Mouse (Mus musculus) MEL (cell line): ENCODE results near the gene Milr1. TPM values are rescaled to one million over a fixed set of nuclear protein-coding genes. Genes with fewer than 3 reads are reported as not detected.

Source experiments
- DNase-seq: peaks from one replicate; pipeline ENCODE4 v3.0.0; 2011; ENCODE audit warnings: low read depth, low spot score
- H3K27ac ChIP-seq: 2 replicates; pipeline ENCODE4 v1.5.1; 2012; ENCODE audit warnings: low read depth, mild to moderate bottlenecking, control low read depth, low read length, moderate library complexity; ENCODE audit not compliant: control insufficient read depth
- H3K27me3 ChIP-seq, 2 experiments: fragments of 150-350 bp in 1 of 2; sonication (generic) in 1 of 2; 2 replicates each; pipeline ENCODE4 v1.6.1; 2012; ENCODE audit warnings: low read length in 2 of 2, mild to moderate bottlenecking in 2 of 2, improper control_type of control experiment in 1 of 2, moderate library complexity in 1 of 2; ENCODE audit not compliant: insufficient read depth in 2 of 2, control insufficient read depth in 1 of 2
- H3K36me3 ChIP-seq, 2 experiments: 2 replicates each; pipeline ENCODE4 v1.6.1; 2012 to 2014; ENCODE audit warnings: low read length in 2 of 2, improper control_type of control experiment in 1 of 2, inconsistent platforms in 1 of 2, mild to moderate bottlenecking in 1 of 2; ENCODE audit not compliant: insufficient read depth in 2 of 2, control insufficient read depth in 1 of 2
- H3K4me1 ChIP-seq, 2 experiments: fragments of 150-350 bp in 1 of 2; sonication (generic) in 1 of 2; 2 replicates each; pipeline ENCODE4 v1.6.1; 2012; ENCODE audit warnings: low read length in 2 of 2, improper control_type of control experiment in 1 of 2, mild to moderate bottlenecking in 1 of 2; ENCODE audit not compliant: insufficient read depth in 2 of 2, control insufficient read depth in 1 of 2
- H3K4me3 ChIP-seq, 2 experiments: fragments of 150-350 bp in 1 of 2; sonication (generic) in 1 of 2; 2 replicates each; pipeline ENCODE4 v1.5.1; 2012; ENCODE audit warnings: low read depth in 2 of 2, low read length in 2 of 2, mild to moderate bottlenecking in 2 of 2, moderate library complexity in 2 of 2, control low read depth in 1 of 2, improper control_type of control experiment in 1 of 2; ENCODE audit not compliant: control insufficient read depth in 1 of 2, insufficient read depth in 1 of 2
- H3K79me2 ChIP-seq: 2 replicates; pipeline ENCODE4 v1.6.1; 2012; ENCODE audit warnings: mild to moderate bottlenecking, low read length, moderate library complexity; ENCODE audit not compliant: control insufficient read depth, poor library complexity, insufficient read depth
- H3K9ac ChIP-seq: 2 replicates; pipeline ENCODE4 v1.6.1; 2012; ENCODE audit warnings: low read depth, mild to moderate bottlenecking, control low read depth, low read length, moderate library complexity; ENCODE audit not compliant: control insufficient read depth, poor library complexity, severe bottlenecking
- H3K9me3 ChIP-seq: fragments of 150-350 bp; sonication (generic); replicated peaks from 2 replicates; pipeline ENCODE4 v1.6.1; 2012; ENCODE audit warnings: mild to moderate bottlenecking, low read length, improper control_type of control experiment, moderate library complexity; ENCODE audit not compliant: insufficient read depth
- BHLHE40 ChIP-seq: IDR thresholded peaks from 2 replicates; pipeline ENCODE4 v1.6.1; 2012; ENCODE audit warnings: low read depth, mild to moderate bottlenecking, inconsistent platforms, low read length, improper control_type of control experiment, borderline replicate concordance
- CHD1 ChIP-seq: IDR thresholded peaks from 2 replicates; pipeline ENCODE4 v1.6.1; 2012; ENCODE audit warnings: low read depth, mild to moderate bottlenecking, inconsistent platforms, low read length, improper control_type of control experiment
- CHD2 ChIP-seq: IDR thresholded peaks from 2 replicates; pipeline ENCODE4 v1.6.1; 2011; ENCODE audit warnings: low read length, improper control_type of control experiment
- CTCF ChIP-seq, 3 experiments: IDR thresholded peaks in 2 of 3; conservative IDR thresholded peaks in 1 of 3; 2 replicates each; pipeline ENCODE4 v1.5.1; 2011 to 2012; ENCODE audit warnings: low read length in 3 of 3, low read depth in 2 of 3, mild to moderate bottlenecking in 2 of 3, improper control_type of control experiment in 1 of 3, inconsistent platforms in 1 of 3, mixed read lengths in 1 of 3, moderate library complexity in 1 of 3; ENCODE audit not compliant: control insufficient read depth in 1 of 3, insufficient read depth in 1 of 3, poor library complexity in 1 of 3, severe bottlenecking in 1 of 3
- E2F4 ChIP-seq: IDR thresholded peaks from 2 replicates; pipeline ENCODE4 v1.6.1; 2011; ENCODE audit warnings: low read depth, low read length, improper control_type of control experiment, borderline replicate concordance
- ELF1 ChIP-seq: IDR thresholded peaks from 2 replicates; pipeline ENCODE4 v1.6.1; 2014; ENCODE audit warnings: low read depth, mild to moderate bottlenecking, inconsistent platforms, low read length, improper control_type of control experiment, moderate library complexity
- EP300 ChIP-seq, 2 experiments: IDR thresholded peaks; 2 replicates each; pipeline ENCODE4 v1.6.1; 2011; ENCODE audit warnings: improper control_type of control experiment in 2 of 2, low read length in 2 of 2, low read depth in 1 of 2, mild to moderate bottlenecking in 1 of 2
- ETS1 ChIP-seq: IDR thresholded peaks from 2 replicates; pipeline ENCODE4 v1.6.1; 2012; ENCODE audit warnings: low read depth, mild to moderate bottlenecking, inconsistent platforms, low read length, improper control_type of control experiment, moderate library complexity
- GABPA ChIP-seq: IDR thresholded peaks from 2 replicates; pipeline ENCODE4 v1.6.1; 2012; ENCODE audit warnings: low read depth, mild to moderate bottlenecking, inconsistent platforms, low read length, improper control_type of control experiment, moderate library complexity
- GATA1 ChIP-seq: IDR thresholded peaks from 2 replicates; pipeline ENCODE4 v1.6.1; 2011; ENCODE audit warnings: low read depth, low read length, improper control_type of control experiment
- HCFC1 ChIP-seq: IDR thresholded peaks from 2 replicates; pipeline ENCODE4 v1.6.1; 2012; ENCODE audit warnings: low read depth, mild to moderate bottlenecking, inconsistent platforms, low read length, improper control_type of control experiment, moderate library complexity
- JUND ChIP-seq: IDR thresholded peaks from 2 replicates; pipeline ENCODE4 v1.6.1; 2011; ENCODE audit warnings: low read depth, mild to moderate bottlenecking, improper control_type of control experiment, low read length
- KAT2A ChIP-seq: conservative IDR thresholded peaks from 2 replicates; pipeline ENCODE4 v1.6.1; 2012; ENCODE audit warnings: low read depth, low read length, improper control_type of control experiment, inconsistent platforms
- MAFK ChIP-seq: IDR thresholded peaks from 2 replicates; pipeline ENCODE4 v1.6.1; 2011; ENCODE audit warnings: low read depth, mild to moderate bottlenecking, low read length, improper control_type of control experiment, borderline replicate concordance
- MAX ChIP-seq: IDR thresholded peaks from 2 replicates; pipeline ENCODE4 v1.6.1; 2011; ENCODE audit warnings: low read length, improper control_type of control experiment
- MAZ ChIP-seq: IDR thresholded peaks from 2 replicates; pipeline ENCODE4 v1.6.1; 2012; ENCODE audit warnings: low read depth, mild to moderate bottlenecking, inconsistent platforms, low read length, improper control_type of control experiment
- MEF2A ChIP-seq: IDR thresholded peaks from 2 replicates; pipeline ENCODE4 v1.6.1; 2014; ENCODE audit warnings: low read depth, mild to moderate bottlenecking, inconsistent platforms, low read length, improper control_type of control experiment; ENCODE audit not compliant: poor library complexity, insufficient replicate concordance, severe bottlenecking; ENCODE audit errors: extremely low read depth
- MXI1 ChIP-seq: IDR thresholded peaks from 2 replicates; pipeline ENCODE4 v1.6.1; 2011; ENCODE audit warnings: mild to moderate bottlenecking, low read depth, low read length, improper control_type of control experiment
- MYB ChIP-seq: IDR thresholded peaks from 2 replicates; pipeline ENCODE4 v1.6.1; 2011; ENCODE audit warnings: mild to moderate bottlenecking, low read depth, low read length, improper control_type of control experiment
- MYC ChIP-seq: IDR thresholded peaks from 2 replicates; pipeline ENCODE4 v1.6.1; 2011; ENCODE audit warnings: low read depth, mild to moderate bottlenecking, low read length, improper control_type of control experiment, moderate library complexity
- NELFE ChIP-seq: IDR thresholded peaks from 2 replicates; pipeline ENCODE4 v1.6.1; 2011; ENCODE audit warnings: low read depth, low read length, improper control_type of control experiment
- NRF1 ChIP-seq: IDR thresholded peaks from 2 replicates; pipeline ENCODE4 v1.6.1; 2014; ENCODE audit warnings: low read depth, mild to moderate bottlenecking, inconsistent platforms, low read length, improper control_type of control experiment, moderate library complexity; ENCODE audit not compliant: poor library complexity, insufficient read depth, severe bottlenecking
- POLR2A ChIP-seq, 2 experiments: IDR thresholded peaks; 2 replicates each; pipeline ENCODE4 v1.6.1; 2011 to 2012; ENCODE audit warnings: low read length in 2 of 2, mild to moderate bottlenecking in 2 of 2, control low read depth in 1 of 2, improper control_type of control experiment in 1 of 2, low read depth in 1 of 2, moderate library complexity in 1 of 2; ENCODE audit not compliant: control insufficient read depth in 1 of 2, insufficient read depth in 1 of 2, poor library complexity in 1 of 2
- POLR2AphosphoS2 ChIP-seq: IDR thresholded peaks from 2 replicates; pipeline ENCODE4 v1.6.1; 2011; ENCODE audit warnings: low read length, improper control_type of control experiment
- POLR2AphosphoS5 ChIP-seq: IDR thresholded peaks from 2 replicates; pipeline ENCODE4 v1.6.1; 2012; ENCODE audit warnings: low read depth, borderline replicate concordance, mild to moderate bottlenecking, inconsistent platforms, low read length, moderate library complexity, mixed read lengths
- RAD21 ChIP-seq: IDR thresholded peaks from 2 replicates; pipeline ENCODE4 v1.6.1; 2011; ENCODE audit warnings: mild to moderate bottlenecking, low read depth, low read length, improper control_type of control experiment
- RCOR1 ChIP-seq: IDR thresholded peaks from 2 replicates; pipeline ENCODE4 v1.6.1; 2012; ENCODE audit warnings: low read depth, mild to moderate bottlenecking, inconsistent platforms, low read length, improper control_type of control experiment
- SIN3A ChIP-seq: IDR thresholded peaks from 2 replicates; pipeline ENCODE4 v1.6.1; 2012; ENCODE audit warnings: low read length, improper control_type of control experiment, inconsistent platforms
- SMC3 ChIP-seq: IDR thresholded peaks from 2 replicates; pipeline ENCODE4 v1.6.1; 2011; ENCODE audit warnings: low read depth, low read length, improper control_type of control experiment
- TAL1 ChIP-seq: IDR thresholded peaks from 2 replicates; pipeline ENCODE4 v1.6.1; 2012; ENCODE audit warnings: mild to moderate bottlenecking, inconsistent platforms, low read length, moderate library complexity, mixed read lengths
- TBP ChIP-seq: IDR thresholded peaks from 2 replicates; pipeline ENCODE4 v1.8.0; 2011; ENCODE audit warnings: low read depth, low read length, improper control_type of control experiment
- TCF12 ChIP-seq: IDR thresholded peaks from 2 replicates; pipeline ENCODE4 v1.6.1; 2014; ENCODE audit warnings: low read depth, mild to moderate bottlenecking, inconsistent platforms, low read length, improper control_type of control experiment, moderate library complexity
- UBTF ChIP-seq: IDR thresholded peaks from 2 replicates; pipeline ENCODE4 v1.6.1; 2012; ENCODE audit warnings: low read depth, mild to moderate bottlenecking, inconsistent platforms, low read length, improper control_type of control experiment, moderate library complexity, borderline replicate concordance; ENCODE audit not compliant: insufficient read depth
- USF1 ChIP-seq: IDR thresholded peaks from 2 replicates; pipeline ENCODE4 v1.6.1; 2014; ENCODE audit warnings: low read depth, mild to moderate bottlenecking, inconsistent platforms, low read length, improper control_type of control experiment, moderate library complexity
- USF2 ChIP-seq, 2 experiments: IDR thresholded peaks; 2 replicates each; pipeline ENCODE4 v1.6.1; 2011 to 2012; ENCODE audit warnings: improper control_type of control experiment in 2 of 2, low read length in 2 of 2, borderline replicate concordance in 1 of 2, inconsistent platforms in 1 of 2, low read depth in 1 of 2, mild to moderate bottlenecking in 1 of 2; ENCODE audit not compliant: insufficient read depth in 1 of 2
- ZC3H11A ChIP-seq: IDR thresholded peaks from 2 replicates; pipeline ENCODE4 v1.6.1; 2012; ENCODE audit warnings: low read depth, mild to moderate bottlenecking, inconsistent platforms, low read length, improper control_type of control experiment
- ZMIZ1 ChIP-seq: IDR thresholded peaks from 2 replicates; pipeline ENCODE4 v1.6.1; 2012; ENCODE audit warnings: low read depth, mild to moderate bottlenecking, inconsistent platforms, low read length, improper control_type of control experiment, moderate library complexity
- ZNF384 ChIP-seq: IDR thresholded peaks from 2 replicates; pipeline ENCODE4 v1.6.1; 2012; ENCODE audit warnings: low read depth, mild to moderate bottlenecking, inconsistent platforms, low read length, improper control_type of control experiment
- polyA plus RNA-seq, 2 experiments: library from polyadenylated mRNA; stranded (reverse) in 1 of 2; unstranded in 1 of 2; fragments of >175 nt in 1 of 2; fragments of >200 nt in 1 of 2; gene quantifications; 2 replicates each; pipeline versions ENCODE4 v1.2.1 to v1.2.4; 2012; ENCODE audit warnings: low replicate concordance in 2 of 2, low read depth in 1 of 2; ENCODE audit not compliant: insufficient read length in 2 of 2, insufficient read depth in 1 of 2, missing spikeins in 1 of 2
- total RNA-seq: library from RNA; depleted of rRNA; stranded (reverse); fragments of 300-350 nt; gene quantifications from 2 replicates; pipeline ENCODE4 v1.2.3, GENCODE M21; 2012

Milr1 gene
- total and polyA plus RNA-seq, 3 experiments, result 0.26 TPM; not detected in 2

GRCm38 (mm10) chr11:106742388-106742841, 8.6 kb upstream of the Milr1 start:
- no peaks in the 10 kb centered on the region for H3K4me1 ChIP-seq
- H3K36me3 ChIP-seq, result no peaks in the 10 kb centered on the region
- no peak overlapping the region for H3K27ac ChIP-seq
- H3K4me3 ChIP-seq, result no peak overlapping the region
- no peak overlapping the region for H3K9ac ChIP-seq
- peak; percentile 77 for DNase-seq
- H3K27me3 ChIP-seq, result no peaks in the 10 kb centered on the region
- no peaks in the 10 kb centered on the region for H3K79me2 ChIP-seq
- H3K9me3 ChIP-seq, result no peaks in the 10 kb centered on the region
- TF ChIP-seq JUND, result peak; percentile 84
- TF ChIP-seq TBP, result no peak
- no peak for TF ChIP-seq MYC
- TF ChIP-seq SIN3A, result peak; percentile 45; the same call in 1 of the 2 replicates
- no peak for TF ChIP-seq E2F4
- peak; percentile 99 for TF ChIP-seq ZC3H11A
- TF ChIP-seq ETS1, result no peak
- no peak for TF ChIP-seq MAZ
- no peak for TF ChIP-seq MAFK
- no peak for TF ChIP-seq NELFE
- TF ChIP-seq ZNF384, result peak; percentile 75
- TF ChIP-seq POLR2AphosphoS2, result no peak
- TF ChIP-seq USF2 (IDR thresholded peaks at IDR 0.05; ENCODE audit: borderline replicate concordance in 1 of 2, insufficient read depth in 1 of 2, low read depth in 1 of 2, low read length in 2 of 2), result no peak
- TF ChIP-seq SMC3, result peak; percentile 96
- no peak for TF ChIP-seq POLR2AphosphoS5
- TF ChIP-seq ELF1, result no peak
- TF ChIP-seq BHLHE40, result no peak
- TF ChIP-seq NRF1, result no peak
- TF ChIP-seq CHD1, result no peak
- TF ChIP-seq EP300 (IDR thresholded peaks at IDR 0.05; ENCODE audit: low read depth in 1 of 2, low read length in 2 of 2), result no peak
- peak; percentile 98 for TF ChIP-seq RAD21
- no peak for TF ChIP-seq ZMIZ1
- no peak for TF ChIP-seq CHD2
- TF ChIP-seq GABPA, result no peak
- no peak for TF ChIP-seq KAT2A
- TF ChIP-seq POLR2A (IDR thresholded peaks at IDR 0.05; ENCODE audit: control insufficient read depth in 1 of 2, insufficient read depth in 1 of 2, low read depth in 1 of 2, low read length in 2 of 2, poor library complexity in 1 of 2), result no peak
- no peak for TF ChIP-seq TAL1
- no peak for TF ChIP-seq TCF12
- peak in 2 of 3 experiments; percentile 45 to 93; a peak in 4 of 6 replicates for TF ChIP-seq CTCF (IDR thresholded peaks at IDR 0.05 in 2 of 3, conservative IDR thresholded peaks at IDR 0.05 in 1 of 3; ENCODE audit: control insufficient read depth in 1 of 3, insufficient read depth in 1 of 3, low read depth in 2 of 3, low read length in 3 of 3, poor library complexity in 1 of 3, severe bottlenecking in 1 of 3)
- no peak for TF ChIP-seq GATA1
- no peak for TF ChIP-seq MEF2A
- no peak for TF ChIP-seq HCFC1
- no peak for TF ChIP-seq USF1
- peak; percentile 28; the same call in 1 of the 2 replicates for TF ChIP-seq RCOR1
- TF ChIP-seq UBTF, result no peak
- TF ChIP-seq MXI1, result no peak
- no peak for TF ChIP-seq MAX
- TF ChIP-seq MYB, result no peak
